Mouse (Mus musculus): ENCODE data around the gene Vmn2r84.

DNA sequence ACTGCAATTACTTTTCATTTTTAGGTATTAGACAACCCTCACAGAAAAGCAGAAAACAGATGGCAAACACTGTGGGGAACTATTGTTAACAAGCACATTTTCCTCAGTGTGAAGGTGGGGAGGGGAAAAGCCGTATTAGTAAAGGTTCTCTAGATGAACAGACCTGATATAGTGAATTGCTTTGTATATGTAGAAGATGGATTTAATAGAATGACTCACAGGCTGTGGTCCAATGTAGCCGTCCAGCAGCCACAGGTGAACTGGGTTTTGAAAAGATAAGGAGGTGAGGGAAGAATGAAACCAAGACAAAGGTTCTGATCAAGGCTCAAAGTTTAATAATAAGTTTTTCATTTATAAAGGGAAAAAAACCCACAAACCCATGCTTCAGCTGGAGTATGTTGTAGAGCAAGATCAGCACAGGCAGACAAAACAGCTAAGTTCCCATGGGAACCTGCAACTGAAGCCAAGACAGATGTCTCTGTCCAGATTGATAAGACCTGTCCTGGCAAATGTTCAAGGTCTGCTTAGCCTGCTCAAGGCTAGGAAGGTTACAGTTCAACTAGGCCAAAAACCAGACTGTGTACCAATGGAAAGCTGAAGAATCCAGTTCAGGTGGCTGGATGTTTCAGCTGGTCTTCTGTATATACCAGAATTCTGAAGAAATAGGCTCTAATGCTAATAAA lies 21.5 kb downstream of the Vmn2r84 start:
- TF ChIP-seq POLR2A (IDR thresholded peaks at IDR 0.05; ENCODE audit: low read depth, low read length) (no peak), CTCF (IDR thresholded peaks at IDR 0.05; ENCODE audit: extremely low read depth, insufficient read depth, insufficient read length, insufficient replicate concordance) (no peak)
